Mouse (Mus musculus) megakaryocyte-erythroid progenitor cell, adult 5-6 weeks (primary cell): Measurements from ENCODE around the gene Adgrf1. TPM values are rescaled to one million over a fixed set of nuclear protein-coding genes. Genes with fewer than 3 reads are reported as not detected.
"Not testable (repeated sequence)": the region's sequence is repeated elsewhere in the genome, so short reads cannot be mapped to it uniquely, and the experiment has no call there.

ENCODE experiments used
- ATAC-seq: replicated peaks from 2 replicates; pipeline ENCODE4 v1.8.0; 2016; ENCODE audit warnings: mild to moderate bottlenecking, inconsistent platforms; ENCODE audit not compliant: severe bottlenecking, poor library complexity, low FRiP score, low TSS enrichment
- total RNA-seq, 2 experiments: library from RNA; stranded (forward) in 1 of 2; stranded (reverse) in 1 of 2; fragments of 200-1000, 215-1000 nt in 1 of 2; fragments of >200 nt in 1 of 2; fragmentation: Nextera tagmentation in 1 of 2; gene quantifications; 2 replicates each; pipeline ENCODE4 v1.2.3; 2014 to 2017

Gene Adgrf1
- total RNA-seq, 2 experiments from 2014 or later, result 0.31 TPM; not detected in 1

DNA sequence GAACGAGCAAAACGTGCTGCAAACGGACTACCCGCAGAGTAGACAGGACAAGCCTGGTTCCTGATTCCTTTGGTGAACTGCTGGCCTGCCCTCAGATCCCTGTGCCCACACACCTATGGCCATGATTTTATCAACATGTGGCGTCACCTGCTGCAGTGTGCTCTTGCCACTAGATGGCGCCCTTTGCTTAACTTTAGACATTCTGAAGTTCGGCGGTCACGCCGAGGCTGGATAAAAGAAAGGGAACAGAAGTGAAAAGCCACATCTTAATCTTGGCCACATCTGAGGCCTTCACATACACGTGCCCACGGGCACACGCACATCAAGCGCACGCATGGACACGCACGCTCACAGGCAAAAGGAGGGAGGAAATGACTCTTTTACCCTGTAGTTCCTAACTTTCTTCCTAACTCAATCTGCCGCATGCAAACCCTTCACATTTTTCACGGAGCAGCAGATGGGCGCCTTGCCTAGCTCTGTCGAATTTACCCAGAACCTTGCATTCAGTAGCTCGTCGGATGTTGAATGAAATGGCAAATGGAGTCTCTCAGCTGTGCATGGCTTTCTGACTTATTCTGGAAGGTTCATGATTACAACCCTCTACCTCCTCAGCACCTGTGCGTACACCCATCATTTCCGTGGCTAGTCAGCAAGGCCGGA is 4.8 kb upstream of the Adgrf1 start:
- ATAC-seq, result peak; percentile 92

DNA sequence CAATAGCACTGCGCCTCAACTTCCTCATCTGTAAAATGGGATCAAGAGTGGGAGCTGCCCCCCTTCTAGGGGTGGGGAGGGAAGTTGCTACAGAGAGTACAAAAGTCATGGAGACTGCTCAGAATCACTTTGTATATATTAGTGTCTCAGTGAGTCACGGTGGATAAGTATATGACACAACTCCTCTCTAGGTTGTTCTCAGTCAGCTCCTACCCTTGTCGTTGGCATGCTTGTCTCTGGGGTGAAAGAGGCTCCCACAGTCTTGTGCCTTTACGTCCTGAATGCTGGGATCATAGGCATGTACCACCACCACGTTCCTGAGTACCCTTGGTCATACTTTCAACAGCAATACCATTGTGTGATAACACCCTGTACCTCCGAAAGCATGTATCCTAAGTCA is 4.2 kb upstream of the Adgrf1 start:
- ATAC-seq, result no peak

DNA sequence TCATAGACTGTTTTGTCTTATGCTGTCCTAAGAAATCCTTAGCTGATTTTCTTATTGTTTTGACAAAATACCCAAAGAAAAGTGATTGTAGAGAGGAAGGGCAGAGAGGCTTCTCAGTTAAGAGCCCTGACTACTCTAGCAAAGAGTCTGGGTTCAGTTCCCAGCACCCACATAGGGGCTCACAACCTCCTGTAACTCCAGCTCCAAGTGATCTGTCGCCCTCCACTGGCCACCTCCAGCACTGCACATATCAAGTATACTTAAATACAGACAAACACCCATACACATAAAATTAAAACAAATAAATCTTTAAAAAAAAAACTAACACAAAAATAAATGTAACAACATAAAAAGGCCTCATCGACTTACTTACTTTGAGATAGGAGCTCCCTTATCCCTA is 3.5 kb upstream of the Adgrf1 start:
- ATAC-seq, result no peak

DNA sequence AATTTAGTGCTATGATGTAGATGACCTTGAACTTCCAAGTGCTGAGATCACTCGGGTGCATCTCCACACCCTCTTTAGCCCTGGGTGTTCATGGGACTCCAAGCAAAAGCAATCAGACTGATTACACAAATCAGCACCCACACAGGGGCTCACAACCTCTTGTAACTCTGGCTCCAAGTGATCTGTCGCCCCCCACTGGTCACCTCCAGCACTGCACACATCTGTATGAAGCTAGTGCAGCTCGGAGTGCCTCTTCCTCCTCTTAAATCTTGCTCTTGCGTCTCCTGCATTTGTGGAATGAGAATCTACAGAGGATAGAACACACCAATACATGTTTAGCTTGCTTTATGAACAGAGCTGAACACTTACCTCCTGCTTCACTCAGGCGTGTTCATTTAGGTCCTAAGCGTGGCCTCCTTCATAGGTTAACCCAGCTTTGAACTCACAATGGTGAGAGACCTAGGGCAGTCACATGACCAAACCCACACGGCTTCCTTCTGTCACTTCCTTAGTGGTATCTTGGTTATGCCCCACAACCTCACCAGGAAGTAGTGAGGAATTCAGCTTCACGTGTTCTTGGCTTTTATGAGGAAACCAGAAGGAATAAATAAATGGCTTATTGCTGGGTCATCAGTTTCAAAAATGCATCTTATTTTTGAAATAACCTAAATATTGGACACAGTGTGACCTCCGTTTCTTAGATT is 2.9 kb upstream of the Adgrf1 start:
- ATAC-seq, result no peak

DNA sequence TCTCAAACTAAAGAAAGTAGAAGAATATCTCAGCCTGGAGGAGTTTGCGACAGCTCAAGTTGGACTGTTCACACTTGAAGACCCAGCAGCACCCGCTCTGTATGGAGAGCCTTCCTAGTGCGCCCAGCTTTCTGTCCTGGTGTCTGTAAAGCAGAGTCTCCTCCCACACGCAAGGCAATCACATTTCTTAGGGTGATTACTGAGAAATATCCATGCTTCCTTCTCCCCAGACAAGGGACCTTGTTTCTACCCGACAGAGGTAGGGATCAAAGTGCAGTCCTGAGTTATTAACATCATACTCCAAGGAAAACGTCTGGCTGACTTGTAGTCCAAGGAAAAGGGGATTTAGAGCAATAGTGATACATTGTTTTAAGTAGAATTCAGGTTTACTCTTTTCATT is 6.1 kb downstream of the Adgrf1 start:
- no peak for ATAC-seq

DNA sequence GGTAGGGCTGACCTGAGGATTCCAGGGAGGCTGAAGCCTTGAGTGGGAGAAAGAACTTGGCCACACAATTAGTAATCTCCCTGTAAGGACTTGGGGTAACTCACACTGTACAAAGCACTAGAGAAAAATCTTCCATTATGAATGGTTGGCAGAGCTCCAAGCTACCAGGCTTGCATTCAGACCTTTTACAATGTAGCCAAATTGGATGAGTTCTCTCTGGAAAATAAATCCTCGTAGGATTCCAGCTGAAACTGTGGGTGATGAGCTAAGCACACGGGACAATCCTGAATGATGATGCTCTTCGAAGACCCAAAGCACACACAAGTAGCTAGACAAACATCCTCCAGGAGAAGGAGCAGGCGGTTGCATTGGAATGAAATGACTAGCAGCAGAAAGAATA is 7.1 kb downstream of the Adgrf1 start:
- ATAC-seq, result no peak

DNA sequence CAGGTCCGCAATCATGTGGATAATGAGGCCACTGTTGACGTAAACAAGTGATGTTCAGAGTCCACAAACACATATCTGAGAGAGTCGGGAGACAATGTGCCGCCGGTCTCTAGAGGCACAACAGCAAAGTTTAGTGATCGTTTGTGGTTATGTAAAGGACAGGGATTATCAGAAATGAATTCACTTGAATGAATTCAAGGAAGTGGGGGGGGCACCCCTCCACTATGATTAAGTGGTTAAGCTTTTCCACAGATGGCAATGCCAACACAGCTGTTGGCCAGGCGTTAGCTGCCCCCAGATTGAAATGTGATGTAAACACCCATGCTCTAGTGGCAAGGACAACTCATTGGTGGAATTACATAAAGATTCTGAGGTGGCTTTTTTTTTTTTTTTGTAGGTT is 9.5 kb downstream of the Adgrf1 start:
- no peak for ATAC-seq

DNA sequence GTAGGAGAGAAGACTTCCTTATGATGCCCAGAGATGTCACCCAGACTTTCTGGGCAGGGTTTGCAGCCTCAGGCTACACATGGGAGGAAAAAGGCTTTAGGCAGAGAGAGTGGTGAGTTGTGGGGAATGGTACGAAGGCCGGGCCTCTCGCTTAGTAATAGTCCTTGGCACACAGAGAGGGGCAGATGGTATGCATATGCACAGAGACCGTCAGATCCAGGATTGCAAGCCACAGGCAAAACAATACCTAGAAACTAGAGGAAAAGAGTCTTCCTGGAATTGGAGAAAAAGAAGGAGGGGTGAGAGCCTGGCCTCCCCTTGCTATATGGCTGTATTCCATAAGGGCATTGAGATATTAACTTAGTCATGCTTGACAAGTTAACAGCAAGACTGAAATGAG is 12.2 kb downstream of the Adgrf1 start:
- no peak for ATAC-seq

DNA sequence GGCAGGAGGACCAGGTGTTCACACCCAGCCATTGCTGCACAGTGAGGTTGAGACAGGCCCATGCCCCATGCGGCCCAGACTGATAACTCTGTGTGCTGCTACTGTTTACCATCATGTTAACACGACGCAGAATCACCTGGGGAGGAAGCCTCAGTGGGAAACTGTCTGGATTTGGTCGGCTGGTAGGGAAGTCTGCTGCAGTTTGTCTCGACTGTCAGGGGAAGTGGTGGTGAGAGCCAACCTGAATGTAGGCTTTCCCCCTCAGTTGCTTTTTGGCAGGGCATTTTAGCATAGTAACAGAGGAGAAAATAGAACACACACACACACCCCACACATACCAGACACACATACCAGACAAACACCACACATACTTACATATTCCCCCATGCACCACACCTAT is 12.7 kb downstream of the Adgrf1 start:
- ATAC-seq, result no peak

DNA sequence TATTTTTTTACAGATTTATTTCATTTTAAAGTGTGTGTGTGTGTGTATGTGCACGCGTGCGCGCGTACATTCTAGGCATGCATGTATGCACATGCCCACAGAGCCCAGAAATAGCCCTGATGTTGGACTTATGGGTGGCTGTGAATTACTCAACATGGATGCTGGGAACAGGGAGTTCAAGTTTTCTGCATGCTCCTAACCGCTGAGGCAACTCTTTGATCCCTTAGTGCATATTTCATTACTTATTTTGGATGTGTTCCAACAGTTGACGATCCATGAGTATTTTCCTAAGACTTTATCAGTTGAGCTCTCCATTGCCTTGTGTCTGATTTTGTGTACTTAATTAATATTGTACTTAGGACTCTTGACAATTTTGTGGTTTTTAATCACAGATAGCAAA is 29.4 kb downstream of the Adgrf1 start:
- ATAC-seq, result no peak

DNA sequence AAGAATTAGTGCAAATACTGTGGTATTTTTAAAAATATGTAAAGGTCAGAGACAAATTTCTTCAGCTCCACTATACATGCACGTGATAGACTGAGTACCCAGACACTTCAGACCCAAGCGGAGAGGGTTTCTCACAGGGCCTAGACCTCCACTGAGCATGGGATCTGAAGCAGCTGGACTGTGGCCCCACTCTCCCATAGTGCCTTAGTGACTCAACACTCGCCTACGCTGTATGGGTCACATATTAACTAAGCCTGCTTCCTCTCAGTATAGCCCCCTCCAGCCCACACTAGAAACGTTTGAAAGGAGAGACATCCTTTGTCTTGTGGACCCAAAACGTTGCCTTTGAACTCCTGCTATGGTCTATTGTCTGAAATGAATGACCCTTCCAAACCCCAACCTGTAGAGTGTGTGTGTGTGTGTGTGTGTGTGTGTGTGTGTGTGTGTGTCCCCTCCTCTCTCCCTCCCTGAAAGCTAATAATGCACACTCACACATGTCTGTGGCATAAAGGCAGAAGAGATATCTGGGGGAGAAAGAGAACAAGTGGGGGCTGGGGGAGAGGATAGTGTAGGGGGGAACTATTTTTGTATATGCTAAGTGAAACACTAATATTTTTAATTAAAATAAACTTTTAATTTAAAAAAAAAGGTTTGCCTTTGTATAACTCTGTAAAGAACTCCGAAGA is 56.0 kb downstream of the Adgrf1 start:
- ATAC-seq, result no peak

DNA sequence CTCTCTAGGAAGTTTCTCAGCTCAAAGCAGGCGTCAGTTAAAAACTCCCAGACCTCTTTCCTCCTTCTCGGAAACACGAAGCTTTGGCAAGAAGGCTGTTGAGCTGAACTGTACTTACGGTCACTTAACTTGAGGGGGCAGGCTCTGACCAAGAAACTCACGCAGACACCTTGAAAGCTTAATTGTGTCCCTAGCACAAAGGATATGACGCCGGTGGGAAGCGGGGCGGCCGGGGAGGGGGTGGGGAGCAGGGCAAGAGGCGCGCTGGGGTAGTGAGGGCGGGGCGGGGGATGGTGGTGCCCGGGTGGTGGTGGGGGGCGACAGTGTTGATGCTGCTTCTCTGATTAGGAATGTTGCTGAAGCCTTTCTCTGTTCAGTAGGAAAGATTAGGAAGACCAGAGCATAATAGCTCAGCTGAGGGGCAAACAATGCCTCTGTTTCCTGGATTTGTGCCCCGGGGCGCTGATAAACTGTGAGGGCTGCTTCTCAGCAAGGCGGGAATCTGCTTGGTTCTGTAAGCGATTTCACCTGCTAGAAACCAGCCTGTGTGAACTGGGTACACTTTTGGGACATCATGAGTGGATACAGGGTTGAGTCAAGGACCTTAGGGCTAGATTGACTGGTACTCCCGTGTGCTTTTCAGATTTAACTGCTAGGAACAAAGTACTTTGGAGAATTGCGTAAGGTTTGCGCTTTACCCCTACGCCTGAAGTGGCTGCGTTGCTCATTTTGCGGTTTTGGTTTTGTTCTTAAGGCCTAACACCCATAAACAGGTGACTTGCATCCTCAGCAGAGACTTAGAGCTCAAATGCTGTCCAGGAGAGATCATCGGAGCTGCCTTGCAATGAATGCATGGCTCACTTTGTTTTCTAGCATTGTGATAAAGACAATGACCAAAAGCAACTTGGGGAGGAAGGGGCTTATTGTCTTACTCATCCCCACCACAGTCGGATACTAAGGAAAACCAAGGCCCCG is 56.9 kb downstream of the Adgrf1 start:
- peak; percentile 58 for ATAC-seq

DNA sequence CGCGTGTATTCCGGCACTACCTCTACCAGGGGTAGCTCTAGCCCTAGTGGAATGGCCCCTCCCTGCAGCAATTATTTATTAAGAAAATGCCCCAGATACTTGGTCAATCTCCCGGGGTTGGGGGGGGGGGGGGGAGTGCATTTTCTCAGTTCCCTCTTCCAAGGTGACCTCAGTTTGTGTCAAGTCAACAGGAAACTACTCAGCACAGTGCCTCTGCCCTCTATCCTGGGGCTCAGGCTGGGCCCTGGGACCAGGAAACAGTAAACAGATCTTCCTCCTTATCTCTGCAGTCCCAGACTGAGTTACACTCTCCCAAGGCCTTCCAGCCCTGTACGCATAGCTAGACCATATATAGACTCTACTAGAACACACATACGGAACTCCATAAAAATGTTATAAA is 57.7 kb downstream of the Adgrf1 start:
- ATAC-seq, result peak; percentile 63

DNA sequence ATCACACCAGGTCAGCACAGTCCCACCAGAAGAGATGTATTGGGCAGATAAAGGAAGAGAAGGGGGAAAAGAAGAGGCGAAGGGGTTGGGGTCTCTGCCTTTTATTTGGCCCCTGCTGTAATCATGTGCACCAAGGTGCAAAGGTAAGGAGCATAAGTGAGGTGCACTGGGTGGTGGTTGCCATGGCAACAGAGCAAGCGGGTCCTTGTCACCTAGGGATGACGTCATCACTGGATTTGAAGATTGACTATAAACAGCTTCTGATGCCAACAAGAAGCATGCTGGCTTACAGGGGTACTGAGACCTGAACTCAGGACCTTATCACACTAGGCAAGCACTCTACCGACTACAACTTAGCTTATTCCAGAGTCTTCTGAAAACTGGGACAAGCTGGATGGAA is 59.1 kb downstream of the Adgrf1 start:
- ATAC-seq, result peak; percentile 11; the same call in 1 of the 2 replicates

DNA sequence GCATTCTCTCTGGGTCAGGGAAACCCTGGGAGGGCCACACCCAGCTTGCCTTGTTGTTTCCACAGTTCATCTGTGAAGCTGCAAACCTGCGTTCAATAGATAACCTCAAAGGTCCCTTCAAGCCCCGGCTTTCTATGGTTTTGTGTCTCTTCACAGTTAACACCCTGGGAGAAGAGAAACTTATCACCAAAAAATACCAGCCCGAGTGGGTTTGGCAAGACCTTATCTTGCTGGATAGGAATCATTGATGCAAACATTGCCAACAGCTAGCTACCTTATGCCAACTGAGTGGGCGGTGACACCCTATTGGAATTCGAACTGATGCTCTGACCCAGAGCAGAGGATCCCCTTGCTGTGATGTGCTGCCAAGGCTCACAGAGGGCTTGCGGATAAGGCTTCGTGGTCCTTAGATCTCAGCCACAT is 59.6 kb downstream of the Adgrf1 start:
- ATAC-seq, result peak; percentile 83

DNA sequence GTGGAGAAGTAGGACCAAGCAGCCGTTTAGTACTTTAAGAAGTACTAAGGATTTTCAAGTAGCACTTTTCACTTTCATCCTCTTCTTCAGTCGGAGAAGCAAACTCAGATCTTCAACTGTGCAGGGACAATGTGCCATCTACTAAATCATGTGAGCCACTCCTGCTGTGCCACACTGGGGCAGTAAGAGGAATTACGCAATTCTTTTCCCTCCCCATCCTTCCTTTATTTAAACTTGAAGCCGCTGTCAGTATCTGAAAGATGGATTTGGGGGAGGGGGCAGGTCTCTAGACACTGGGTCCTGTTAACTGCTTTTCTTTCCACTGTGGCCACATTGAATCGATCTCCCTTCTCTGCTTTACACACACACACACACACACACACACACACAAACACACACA is 62.6 kb downstream of the Adgrf1 start:
- ATAC-seq, result no peak

DNA sequence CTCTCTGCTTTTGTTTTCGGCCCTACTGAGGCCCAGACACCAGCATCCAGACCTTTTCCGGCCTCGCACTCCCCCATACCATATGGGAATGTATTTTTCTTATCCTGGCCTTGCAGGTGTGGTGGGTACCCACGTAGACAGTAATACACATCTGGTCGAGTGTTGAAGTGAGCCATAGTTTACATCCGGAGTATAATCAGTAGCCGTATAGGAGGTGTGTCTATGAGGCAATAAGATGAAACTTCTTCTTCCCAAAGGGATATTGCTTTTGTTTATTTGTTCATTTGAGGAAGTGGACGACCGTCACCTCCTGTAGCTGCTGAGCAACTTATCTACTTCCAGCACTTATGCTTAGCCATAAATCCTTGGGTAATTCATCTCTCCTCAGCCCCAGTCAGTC is 63.9 kb downstream of the Adgrf1 start:
- ATAC-seq, result no peak

DNA sequence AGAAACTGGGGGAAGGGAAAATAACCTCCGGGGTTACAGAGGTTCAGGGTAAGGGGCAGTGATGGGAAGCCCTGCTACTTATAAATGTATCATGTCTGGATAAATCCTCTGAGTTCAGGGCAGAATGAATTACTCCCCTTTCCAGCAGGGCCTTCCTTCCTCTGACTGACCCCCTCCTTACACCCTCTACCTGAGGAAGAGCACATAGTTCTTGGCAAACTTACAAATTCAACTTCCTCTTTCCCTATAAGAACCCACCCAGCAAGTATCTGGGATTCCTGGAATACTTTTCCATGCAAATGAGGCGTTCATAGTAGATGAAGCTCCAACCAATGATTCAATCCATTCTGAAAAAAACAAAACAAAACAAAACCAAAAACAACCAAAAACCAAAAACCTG is 67.5 kb downstream of the Adgrf1 start:
- no peak for ATAC-seq

DNA sequence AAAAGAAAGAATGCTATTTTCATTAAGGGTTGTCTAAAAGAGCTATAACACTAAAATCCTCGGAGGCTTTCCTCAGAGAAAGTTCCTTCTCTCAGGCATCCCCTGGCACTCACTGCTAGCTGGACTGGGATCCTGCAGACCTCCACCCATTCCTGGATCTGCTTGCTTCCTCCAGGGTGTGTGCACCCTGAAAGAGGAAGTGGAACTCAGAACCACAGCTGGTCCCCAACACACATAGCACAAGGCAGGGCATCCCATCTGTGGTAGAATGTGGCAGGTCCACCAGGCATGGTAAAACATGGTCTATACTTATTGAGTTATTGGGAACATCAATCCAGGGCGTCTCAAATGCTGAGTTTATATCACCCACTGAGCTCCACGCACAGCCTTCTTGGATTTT is 68.2 kb downstream of the Adgrf1 start:
- no peak for ATAC-seq

DNA sequence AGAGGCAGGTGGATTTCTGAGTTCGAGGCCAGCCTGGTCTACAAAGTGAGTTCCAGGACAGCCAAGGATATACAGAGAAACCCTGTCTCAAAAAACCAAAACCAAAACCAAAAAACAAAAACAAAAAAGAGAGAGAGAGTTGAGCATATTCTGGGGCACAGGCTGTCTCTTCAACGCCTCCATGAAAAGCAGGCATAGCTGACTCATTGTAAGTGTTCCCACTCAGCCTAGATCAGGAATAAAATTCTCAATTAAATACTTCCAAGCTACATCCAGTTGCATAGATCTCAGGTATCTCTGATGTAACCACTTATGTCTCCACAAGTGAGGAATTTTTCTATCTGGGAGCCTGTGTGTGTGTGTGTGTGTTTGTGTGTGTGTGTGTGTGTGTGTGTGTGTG is 76.4 kb downstream of the Adgrf1 start:
- ATAC-seq, result not testable (repeated sequence)
